Mouse (Mus musculus) liver, embryonic 12.5 days (tissue): Measurements from ENCODE around the gene Gng7. TPM values are rescaled to one million over a fixed set of nuclear protein-coding genes. Genes with fewer than 3 reads are reported as not detected.
"Not testable (repeated sequence)": the region's sequence is repeated elsewhere in the genome, so short reads cannot be mapped to it uniquely, and the experiment has no call there.

Experiments used
- ATAC-seq: fragments of 200-750 bp; cut with Nextera tagmentation; 2 replicates; pipeline ENCODE4 v1.8.0; 2017; ENCODE audit warnings: moderate number of reproducible peaks, mild to moderate bottlenecking, moderate library complexity
- H3K27ac ChIP-seq: fragments of 300-500 bp; sonication (generic); 2 replicates; pipeline ENCODE4 v1.5.1; 2016; ENCODE audit warnings: mild to moderate bottlenecking
- H3K27me3 ChIP-seq: fragments of 300-500 bp; sonication (generic); replicated peaks from 2 replicates; pipeline ENCODE4 v1.6.1; 2016; ENCODE audit warnings: mild to moderate bottlenecking, moderate library complexity
- H3K36me3 ChIP-seq: fragments of 300-500 bp; sonication (generic); 2 replicates; pipeline ENCODE4 v1.6.1; 2016; ENCODE audit warnings: mild to moderate bottlenecking, moderate library complexity
- H3K4me1 ChIP-seq: fragments of 300-500 bp; sonication (generic); 2 replicates; pipeline ENCODE4 v1.6.1; 2016
- H3K4me2 ChIP-seq: fragments of 300-500 bp; sonication (generic); 2 replicates; pipeline ENCODE4 v1.6.1; 2016; ENCODE audit warnings: mild to moderate bottlenecking, moderate library complexity
- H3K4me3 ChIP-seq: fragments of 300-500 bp; sonication (generic); 2 replicates; pipeline ENCODE4 v1.5.1; 2016; ENCODE audit warnings: mild to moderate bottlenecking, moderate library complexity
- H3K9ac ChIP-seq: fragments of 300-500 bp; sonication (generic); 2 replicates; pipeline ENCODE4 v1.6.1; 2016; ENCODE audit warnings: mild to moderate bottlenecking, moderate library complexity
- H3K9me3 ChIP-seq: fragments of 300-500 bp; sonication (generic); replicated peaks from 2 replicates; pipeline ENCODE4 v1.6.1; 2016; ENCODE audit warnings: mild to moderate bottlenecking, moderate library complexity
- WGBS: fragments of 180-500 bp; shearing (Covaris S2); methylation state at CpG from one replicate; pipeline ENCODE4 v1.1.7; 2016; ENCODE audit not compliant: insufficient replicate concordance; 5-methylcytosine and 5-hydroxymethylcytosine counted together
- polyA plus RNA-seq: library from polyadenylated mRNA; unstranded; fragments of >200 nt; fragmentation: Nextera tagmentation; extraction: Ambion mirVana; gene quantifications from 2 replicates; pipeline ENCODE4 v1.2.1, GENCODE M21; 2016

Gng7 gene
- polyA plus RNA-seq, 1 experiment from 2014 or later = 0.80 TPM

DNA sequence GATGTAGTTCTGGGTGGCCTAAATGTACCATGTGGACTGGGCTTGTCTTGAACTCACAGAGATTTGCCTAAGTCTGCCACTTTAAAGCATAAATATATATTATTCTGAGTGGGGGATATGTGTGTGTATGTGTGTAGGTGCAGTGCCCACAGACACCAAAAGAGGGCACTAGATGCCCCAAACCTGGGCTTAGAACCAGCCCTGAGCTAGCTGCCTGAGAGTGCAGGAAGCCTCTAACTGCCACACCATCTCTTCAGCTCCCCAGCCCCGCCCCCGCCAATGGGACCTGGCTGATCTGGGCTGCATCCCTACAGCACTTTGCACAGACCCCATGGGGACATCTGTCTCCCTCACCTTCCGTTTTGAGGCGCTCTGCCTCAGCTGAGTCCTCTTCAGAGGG is 35.9 kb upstream of the Gng7 start:
- WGBS = 62% methylated on average over 4 of the region's 4 CpGs
- Histone ChIP-seq H3K9ac (no peak overlapping the region), H3K9me3 (no peaks in the 10 kb centered on the region), H3K27ac (peak overlapping the region; percentile 61), H3K4me2 (no peak overlapping the region), H3K4me1 (peaks cover 22% of the 10 kb centered on the region), H3K36me3 (peaks cover 78% of the 10 kb centered on the region), H3K27me3 (no peaks in the 10 kb centered on the region), H3K4me3 (no peak overlapping the region)
- peak; percentile 6; the same call in 1 of the 2 replicates for ATAC-seq

GRCm38 (mm10) chr10:81045246-81045645 is 30.5 kb upstream of the Gng7 start:
- H3K9me3 ChIP-seq, H3K27ac ChIP-seq, H3K27me3 ChIP-seq, H3K4me2 ChIP-seq, H3K9ac ChIP-seq, ATAC-seq, H3K4me3 ChIP-seq, H3K4me1 ChIP-seq: not testable (repeated sequence)
- H3K36me3 ChIP-seq = peaks cover 73% of the 10 kb centered on the region
- 86% methylated on average over 14 of the region's 14 CpGs for WGBS

DNA sequence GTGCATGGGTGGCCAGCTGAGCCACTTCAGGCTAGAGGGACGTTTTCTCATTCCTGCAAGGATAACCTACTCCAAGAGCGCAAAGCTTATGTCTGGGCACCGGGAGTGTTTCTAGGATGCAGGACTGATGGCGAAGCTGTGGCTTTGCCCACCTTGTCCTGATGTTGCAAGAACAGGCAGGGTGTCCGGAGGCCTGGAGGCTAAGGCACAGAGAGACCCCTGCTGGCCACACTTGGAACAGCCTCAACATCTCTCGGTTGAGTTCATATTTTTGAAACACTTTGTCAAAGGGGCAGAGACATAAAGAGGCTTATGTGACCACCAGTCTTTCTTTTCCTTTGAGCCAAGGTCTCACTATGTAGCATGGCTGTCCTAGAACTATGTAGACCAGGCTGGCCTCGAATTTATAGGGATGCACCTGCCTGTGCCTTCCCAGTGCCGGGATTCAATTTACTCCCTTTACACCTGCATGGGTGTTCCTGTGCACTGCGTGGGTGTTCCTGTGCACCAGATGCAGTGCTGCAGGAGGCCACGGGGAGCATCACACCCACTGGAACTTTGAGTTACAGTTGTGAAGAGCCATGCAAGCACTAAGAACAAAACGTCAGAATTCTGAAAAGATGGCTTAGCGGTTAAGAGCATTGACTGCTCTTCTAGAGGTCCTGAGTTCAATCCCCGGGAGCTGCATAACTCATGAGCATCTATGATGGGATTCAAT is 26.9 kb upstream of the Gng7 start:
- no peak overlapping the region for H3K9ac ChIP-seq
- H3K4me3 ChIP-seq = no peak overlapping the region
- no peak for ATAC-seq
- H3K4me2 ChIP-seq = no peak overlapping the region
- peaks cover 37% of the 10 kb centered on the region for H3K36me3 ChIP-seq
- no peaks in the 10 kb centered on the region for H3K9me3 ChIP-seq
- peaks cover 15% of the 10 kb centered on the region for H3K4me1 ChIP-seq
- H3K27me3 ChIP-seq = no peaks in the 10 kb centered on the region
- WGBS = 27% methylated on average over 13 of the region's 13 CpGs
- no peak overlapping the region for H3K27ac ChIP-seq

- Histone ChIP-seq H3K4me3 (peak within 1 kb of the TSS; percentile 81), H3K9me3 (no peaks in the 10 kb centered on the region), H3K9ac (peak within 1 kb of the TSS; percentile 77), H3K4me2 (peak within 1 kb of the TSS; percentile 77), H3K27ac (peak within 1 kb of the TSS; percentile 82), H3K27me3 (no peaks in the 10 kb centered on the region), H3K4me1 (peaks cover 20% of the 10 kb centered on the region), H3K36me3 (peaks cover 11% of the 10 kb centered on the region)
- under 1% methylated on average over 35 of the region's 35 CpGs for WGBS
- ATAC-seq = peak; percentile 97
Observed at GRCm38 (mm10) chr10:81036988-81037580, 22.3 kb upstream of the Gng7 start, which contains the start of gene Slc39a3. TSS of gene Slc39a3 (minus strand) at chr10:81037426.

DNA sequence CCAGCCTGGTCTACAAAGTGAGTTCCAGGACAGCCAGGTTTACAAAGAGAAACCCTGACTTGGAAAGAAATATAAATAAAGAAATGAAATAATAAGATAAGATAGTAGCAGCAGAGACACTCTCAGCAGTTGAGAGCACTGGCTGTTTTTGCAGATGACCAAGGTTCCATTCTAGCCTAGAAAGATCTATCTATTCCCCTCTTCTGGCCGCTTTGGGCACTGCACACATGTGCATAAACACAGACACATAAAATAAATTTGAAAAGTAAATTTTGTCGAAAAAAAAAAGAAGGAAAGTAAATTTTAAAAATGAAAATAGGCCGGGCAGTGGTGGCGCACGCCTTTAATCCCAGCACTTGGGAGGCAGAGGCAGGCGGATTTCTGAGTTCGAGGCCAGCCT is 21.5 kb upstream of the Gng7 start:
- no peak overlapping the region for H3K4me3 ChIP-seq
- no peak overlapping the region for H3K9ac ChIP-seq
- WGBS = 71% methylated on average over 7 of the region's 7 CpGs
- no peak for ATAC-seq
- H3K27me3 ChIP-seq = no peaks in the 10 kb centered on the region
- peaks cover 16% of the 10 kb centered on the region for H3K36me3 ChIP-seq
- peaks cover 18% of the 10 kb centered on the region for H3K4me1 ChIP-seq
- no peak overlapping the region for H3K27ac ChIP-seq
- no peaks in the 10 kb centered on the region for H3K9me3 ChIP-seq
- H3K4me2 ChIP-seq = peak overlapping the region; percentile 77

DNA sequence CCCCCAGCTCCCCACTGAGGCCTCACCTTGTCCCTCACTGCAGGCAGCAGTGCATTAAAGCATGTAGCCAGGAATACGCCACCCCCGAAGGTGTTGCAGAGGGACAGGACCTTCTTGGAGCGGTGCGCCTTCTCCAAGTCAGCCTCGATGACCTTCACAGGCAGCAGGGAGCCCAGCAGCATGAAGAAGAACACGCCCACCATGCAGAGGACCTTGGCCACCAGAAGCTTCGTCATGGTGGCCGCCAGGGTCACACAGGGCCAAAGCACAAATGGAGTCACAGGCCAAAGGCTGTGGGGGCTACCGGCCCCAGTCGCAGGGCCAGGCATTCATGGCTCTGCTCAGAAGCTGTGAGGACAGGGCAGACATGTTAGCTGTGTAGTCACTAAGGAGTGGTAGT is 18.8 kb upstream of the Gng7 start:
- no peak overlapping the region for H3K4me3 ChIP-seq
- H3K27me3 ChIP-seq = no peaks in the 10 kb centered on the region; the same call in 1 of the 2 replicates
- no peak overlapping the region for H3K4me2 ChIP-seq
- H3K4me1 ChIP-seq = peaks cover 22% of the 10 kb centered on the region
- no peak overlapping the region; the same call in 1 of the 2 replicates for H3K9ac ChIP-seq
- peaks cover 29% of the 10 kb centered on the region for H3K36me3 ChIP-seq
- no peak overlapping the region for H3K27ac ChIP-seq
- WGBS = 75% methylated on average over 10 of the region's 10 CpGs
- no peak for ATAC-seq
- no peaks in the 10 kb centered on the region for H3K9me3 ChIP-seq

DNA sequence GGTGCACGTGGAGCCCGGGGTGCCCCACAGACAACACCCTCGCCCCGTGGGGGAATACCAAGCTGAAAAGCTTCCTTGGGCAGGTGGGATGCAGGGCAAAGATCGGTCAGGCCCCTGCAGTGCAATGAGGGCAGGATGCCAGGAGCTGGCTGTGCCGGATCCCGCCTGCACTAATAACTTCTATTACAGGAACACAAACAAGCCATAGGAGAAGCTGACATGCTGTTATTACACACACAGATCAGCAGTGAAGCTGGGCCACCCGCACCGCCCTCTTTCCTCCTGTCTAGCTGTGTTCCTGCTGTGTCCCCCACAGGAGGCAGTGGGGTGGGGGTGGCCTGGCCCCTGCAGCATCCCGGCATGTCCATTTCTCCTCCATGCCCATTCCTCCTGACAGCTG is 14.3 kb upstream of the Gng7 start:
- H3K4me3 ChIP-seq = no peak overlapping the region
- H3K9ac ChIP-seq = no peak overlapping the region
- no peaks in the 10 kb centered on the region for H3K9me3 ChIP-seq
- H3K4me2 ChIP-seq = no peak overlapping the region
- H3K4me1 ChIP-seq = peaks cover 19% of the 10 kb centered on the region
- WGBS = 65% methylated on average over 10 of the region's 10 CpGs
- no peak for ATAC-seq
- H3K27ac ChIP-seq = no peak overlapping the region
- H3K36me3 ChIP-seq = peaks cover 29% of the 10 kb centered on the region
- H3K27me3 ChIP-seq = peaks cover 30% of the 10 kb centered on the region

GRCm38 (mm10) chr10:81028219-81028618 is 13.5 kb upstream of the Gng7 start:
- H3K4me2 ChIP-seq = no peak overlapping the region
- no peak overlapping the region for H3K4me3 ChIP-seq
- no peak overlapping the region for H3K27ac ChIP-seq
- no peak overlapping the region for H3K9ac ChIP-seq
- peaks cover 19% of the 10 kb centered on the region for H3K4me1 ChIP-seq
- H3K9me3 ChIP-seq = no peaks in the 10 kb centered on the region
- H3K27me3 ChIP-seq = peaks cover 38% of the 10 kb centered on the region
- H3K36me3 ChIP-seq = peaks cover 23% of the 10 kb centered on the region
- ATAC-seq = 0 out of 2 replicates have a peak, but pooled peaks have one; percentile 35

DNA sequence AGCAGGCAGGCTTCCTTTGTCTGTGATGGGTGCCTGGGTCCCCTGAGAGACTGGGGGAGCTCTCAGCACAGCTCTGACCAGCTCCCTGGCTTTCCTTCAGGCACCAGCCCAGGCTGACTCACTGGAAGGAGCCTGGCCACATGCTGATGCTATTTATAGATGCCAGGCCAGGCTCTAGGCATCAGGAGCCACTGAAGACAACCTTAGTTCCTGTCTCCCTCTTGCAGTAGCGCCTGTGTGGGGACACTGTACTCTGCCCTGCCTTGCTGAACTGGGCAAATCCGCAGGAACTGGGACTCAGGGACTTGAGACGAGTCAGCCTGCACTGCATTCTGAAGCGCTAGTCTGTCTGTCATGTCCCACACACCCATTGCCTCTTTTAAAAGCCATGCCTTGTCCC is 12.6 kb upstream of the Gng7 start:
- whole genome bisulfite sequencing = 44% methylated on average over 4 of the region's 4 CpGs
- Histone ChIP-seq H3K36me3 (peaks cover 18% of the 10 kb centered on the region), H3K27me3 (peaks cover 47% of the 10 kb centered on the region), H3K4me3 (no peak overlapping the region), H3K9ac (no peak overlapping the region), H3K4me2 (no peak overlapping the region), H3K27ac (no peak overlapping the region), H3K4me1 (peaks cover 19% of the 10 kb centered on the region), H3K9me3 (no peaks in the 10 kb centered on the region)
- no peak for ATAC-seq

DNA sequence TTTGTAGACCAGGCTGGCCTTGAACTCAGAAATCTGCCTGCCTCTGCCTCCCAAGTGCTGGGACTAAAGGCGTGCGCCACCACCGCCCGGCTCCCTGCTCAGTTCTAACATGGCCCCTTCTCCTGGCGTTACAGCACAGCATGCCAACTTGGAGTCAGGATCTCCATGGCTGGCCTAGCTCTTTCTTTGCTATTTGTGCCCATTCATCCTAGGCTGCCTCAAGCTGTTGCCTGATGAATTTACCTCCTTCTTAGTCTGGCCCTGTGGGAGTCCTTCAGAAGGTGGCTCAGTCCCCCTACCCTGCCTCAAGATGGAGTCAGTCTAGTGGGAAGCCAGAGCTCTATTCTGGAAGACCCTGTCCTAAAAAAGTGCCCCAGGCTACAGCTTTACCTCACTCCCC is 12.1 kb upstream of the Gng7 start:
- Histone ChIP-seq H3K36me3 (peaks cover 18% of the 10 kb centered on the region), H3K9me3 (no peaks in the 10 kb centered on the region), H3K27ac (no peak overlapping the region), H3K4me1 (peaks cover 19% of the 10 kb centered on the region), H3K4me2 (no peak overlapping the region), H3K9ac (no peak overlapping the region), H3K27me3 (peaks cover 52% of the 10 kb centered on the region), H3K4me3 (no peak overlapping the region)
- no peak for ATAC-seq
- 83% methylated on average over 5 of the region's 5 CpGs for WGBS

DNA sequence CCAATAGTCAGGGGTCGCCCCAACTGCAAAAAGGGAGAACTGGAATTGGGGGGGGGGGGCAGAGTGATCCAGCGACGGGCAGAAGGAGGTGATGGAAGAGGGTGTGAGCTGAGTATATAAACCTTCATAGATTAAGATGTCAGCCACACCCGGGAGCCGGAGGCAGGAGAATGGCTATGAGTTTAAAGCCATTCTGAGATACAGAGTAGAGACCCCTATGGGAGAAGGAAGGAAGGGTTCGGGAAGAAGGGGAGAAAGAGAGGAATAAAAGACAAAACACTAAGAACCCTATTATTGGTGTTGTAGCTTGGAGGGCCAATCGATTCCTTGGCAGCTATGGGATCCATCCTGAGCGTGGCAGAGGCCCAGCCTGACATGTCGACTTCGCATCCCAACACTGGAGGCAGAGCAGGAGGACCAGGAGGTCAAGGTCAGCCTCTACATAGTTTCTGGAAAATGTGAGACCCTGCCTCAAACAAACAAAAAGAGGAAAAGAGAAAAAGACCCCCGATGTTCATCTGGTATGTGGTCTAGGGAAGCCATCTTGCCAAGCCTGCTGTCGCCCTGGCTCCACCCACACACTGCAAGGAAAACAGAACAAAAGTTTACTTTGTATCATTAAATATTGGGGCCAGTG is 11.0 kb upstream of the Gng7 start, which contains the start of gene Diras1:
Gene Diras1, minus strand, starts transcription at position 24 of the 637 bp plus-strand sequence.
- no peak within 1 kb of the TSS for H3K9ac ChIP-seq
- H3K27ac ChIP-seq = no peak within 1 kb of the TSS
- H3K36me3 ChIP-seq = peaks cover 8% of the 10 kb centered on the region; the same call in 1 of the 2 replicates
- no peaks in the 10 kb centered on the region for H3K9me3 ChIP-seq
- peak within 1 kb of the TSS; percentile 31; the same call in 1 of the 2 replicates for H3K4me3 ChIP-seq
- peak within 1 kb of the TSS; percentile 54 for H3K4me2 ChIP-seq
- 47% methylated on average over 12 of the region's 12 CpGs for WGBS
- H3K4me1 ChIP-seq = peaks cover 19% of the 10 kb centered on the region
- H3K27me3 ChIP-seq = peaks cover 63% of the 10 kb centered on the region
- ATAC-seq = no peak

DNA sequence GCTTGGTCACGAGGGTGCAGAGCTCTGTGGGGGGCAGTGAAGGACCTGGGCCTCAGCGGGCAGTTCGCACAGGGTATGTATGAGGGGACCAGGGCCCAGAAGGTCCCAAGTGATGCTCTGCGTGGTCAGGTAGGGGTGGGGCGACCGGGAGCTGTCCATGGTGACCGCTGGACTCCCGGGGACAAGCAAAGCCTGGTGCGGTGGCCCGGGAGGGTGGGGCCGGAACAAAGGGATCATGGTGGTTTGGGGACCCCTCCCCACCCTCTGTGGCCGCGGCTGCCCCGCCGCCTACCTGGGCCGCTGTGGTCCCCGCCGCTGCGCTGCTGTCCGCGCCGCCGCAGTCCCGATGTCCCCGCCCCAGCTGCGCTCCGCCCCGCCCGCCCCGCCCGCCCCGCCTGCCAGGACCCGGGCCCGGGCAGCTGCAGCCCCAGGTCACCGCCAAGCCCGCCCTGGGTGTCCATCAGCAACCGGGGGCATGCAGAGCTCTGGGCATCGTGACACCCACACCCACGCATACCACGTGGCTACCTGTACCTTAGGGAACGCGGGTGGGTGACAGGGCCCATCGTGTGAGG is 10.4 kb upstream of the Gng7 start:
- Histone ChIP-seq H3K27me3 (peaks cover 69% of the 10 kb centered on the region), H3K4me2 (peak overlapping the region; percentile 54), H3K36me3 (0 out of 2 replicates have a peak, but pooled peaks cover 1% of the 10 kb centered on the region), H3K4me1 (peaks cover 19% of the 10 kb centered on the region), H3K4me3 (peak overlapping the region; percentile 31; the same call in 1 of the 2 replicates), H3K27ac (no peak overlapping the region), H3K9me3 (no peaks in the 10 kb centered on the region), H3K9ac (no peak overlapping the region)
- WGBS = 4% methylated on average over 30 of the region's 43 CpGs
- ATAC-seq = no peak
